Mouse (Mus musculus): ENCODE results near the gene Tomm20l. TPM values are rescaled to one million over a fixed set of nuclear protein-coding genes. Genes with fewer than 3 reads are reported as not detected.

Gene Tomm20l
- polyA plus RNA-seq, 1 experiment, result not detected

- Histone ChIP-seq H3K27me3 (ENCODE audit: control insufficient read depth, insufficient read depth, insufficient read length) (no peaks in the 10 kb centered on the region), H3K4me2 (ENCODE audit: low read depth) (no peak overlapping the region), H3K79me2 (ENCODE audit: control insufficient read depth, insufficient read depth) (no peaks in the 10 kb centered on the region), H3K36me3 (ENCODE audit: control insufficient read depth, insufficient read depth) (no peaks in the 10 kb centered on the region), H3ac (ENCODE audit: control insufficient read depth, insufficient read length) (no peak overlapping the region), H3K4me3 (no peak overlapping the region)
- no peak for TF ChIP-seq E2F4 (IDR thresholded peaks at IDR 0.05; ENCODE audit: insufficient read depth)
- TF ChIP-seq MAX (IDR thresholded peaks at IDR 0.05; ENCODE audit: low read depth), result no peak
- TF ChIP-seq TCF12 (IDR thresholded peaks at IDR 0.05; ENCODE audit: insufficient read depth, poor library complexity, severe bottlenecking), result no peak
- no peak for TF ChIP-seq MYOG (IDR thresholded peaks at IDR 0.05; ENCODE audit: control insufficient read depth in 1 of 3, insufficient read depth in 1 of 3, insufficient read length in 2 of 3, low read depth in 2 of 3)
- no peak for TF ChIP-seq TCF3 (IDR thresholded peaks at IDR 0.05; ENCODE audit: insufficient read length, low read depth)
- no peak for TF ChIP-seq POLR2AphosphoS2 (IDR thresholded peaks at IDR 0.05; ENCODE audit: insufficient read length, low read depth)
- no peak for TF ChIP-seq SRF (IDR thresholded peaks at IDR 0.05; ENCODE audit: control insufficient read depth, insufficient read length, low read depth)
- no peak for TF ChIP-seq MYOD1 (IDR thresholded peaks at IDR 0.05; ENCODE audit: control insufficient read depth in 1 of 3, insufficient read length in 2 of 3, low read depth in 2 of 3)
- no peak for TF ChIP-seq POLR2A (IDR thresholded peaks at IDR 0.05; ENCODE audit: insufficient read length, low read depth)
- TF ChIP-seq REST (IDR thresholded peaks at IDR 0.05; ENCODE audit: insufficient read depth, insufficient read length), result no peak
- TF ChIP-seq CEBPB (IDR thresholded peaks at IDR 0.05; ENCODE audit: insufficient read depth, poor library complexity, severe bottlenecking), result no peak
- TF ChIP-seq USF1 (IDR thresholded peaks at IDR 0.05; ENCODE audit: low read depth), result no peak
These were observed 3.9 kb upstream of the Tomm20l start for GRCm38 (mm10) chr12:71107216-71107771.

DNA sequence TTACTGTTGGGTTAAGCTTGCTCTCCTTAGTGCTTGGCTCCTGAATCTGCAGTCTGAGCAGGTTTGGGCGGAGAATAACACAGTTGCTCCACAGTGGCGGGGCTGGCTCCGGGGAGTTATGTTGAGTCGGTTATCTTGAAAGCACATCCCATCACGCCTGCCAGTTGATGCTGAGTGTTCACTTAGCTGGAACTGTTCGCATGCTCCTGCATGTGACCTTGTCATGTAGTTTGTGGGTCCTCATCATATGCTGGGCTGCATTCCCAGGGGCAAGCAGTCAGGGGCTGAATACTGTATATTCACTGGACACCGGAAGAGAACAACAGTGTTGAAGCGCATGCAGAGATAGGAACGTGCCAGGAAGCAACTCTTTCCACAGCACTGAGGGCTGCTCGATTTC is 1.8 kb downstream of the Tomm20l start:
- Histone ChIP-seq H3K4me2 (ENCODE audit: low read depth) (no peak overlapping the region), H3K36me3 (ENCODE audit: control insufficient read depth, insufficient read depth) (no peaks in the 10 kb centered on the region), H3K4me3 (no peak overlapping the region), H3ac (ENCODE audit: control insufficient read depth, insufficient read length) (no peak overlapping the region), H3K79me2 (ENCODE audit: control insufficient read depth, insufficient read depth) (no peaks in the 10 kb centered on the region), H3K27me3 (ENCODE audit: control insufficient read depth, insufficient read depth, insufficient read length) (no peaks in the 10 kb centered on the region)
- TF ChIP-seq USF1 (IDR thresholded peaks at IDR 0.05; ENCODE audit: low read depth), result no peak
- TF ChIP-seq CEBPB (IDR thresholded peaks at IDR 0.05; ENCODE audit: insufficient read depth, poor library complexity, severe bottlenecking), result no peak
- no peak for TF ChIP-seq MYOD1 (IDR thresholded peaks at IDR 0.05; ENCODE audit: control insufficient read depth in 1 of 3, insufficient read length in 2 of 3, low read depth in 2 of 3)
- no peak for TF ChIP-seq TCF12 (IDR thresholded peaks at IDR 0.05; ENCODE audit: insufficient read depth, poor library complexity, severe bottlenecking)
- TF ChIP-seq POLR2A (IDR thresholded peaks at IDR 0.05; ENCODE audit: insufficient read length, low read depth), result no peak
- no peak for TF ChIP-seq MYOG (IDR thresholded peaks at IDR 0.05; ENCODE audit: control insufficient read depth in 1 of 3, insufficient read depth in 1 of 3, insufficient read length in 2 of 3, low read depth in 2 of 3)

- Histone ChIP-seq H3K36me3 (ENCODE audit: control insufficient read depth, insufficient read depth) (no peaks in the 10 kb centered on the region), H3K4me2 (ENCODE audit: low read depth) (no peak overlapping the region), H3K27me3 (ENCODE audit: control insufficient read depth, insufficient read depth, insufficient read length) (no peaks in the 10 kb centered on the region), H3K79me2 (ENCODE audit: control insufficient read depth, insufficient read depth) (no peaks in the 10 kb centered on the region), H3K4me3 (no peak overlapping the region), H3ac (ENCODE audit: control insufficient read depth, insufficient read length) (no peak overlapping the region)
- TF ChIP-seq SRF (IDR thresholded peaks at IDR 0.05; ENCODE audit: control insufficient read depth, insufficient read length, low read depth) (no peak), E2F4 (IDR thresholded peaks at IDR 0.05; ENCODE audit: insufficient read depth) (no peak), MYOD1 (IDR thresholded peaks at IDR 0.05; ENCODE audit: control insufficient read depth in 1 of 3, insufficient read length in 2 of 3, low read depth in 2 of 3) (no peak), TCF3 (IDR thresholded peaks at IDR 0.05; ENCODE audit: insufficient read length, low read depth) (no peak), POLR2AphosphoS2 (IDR thresholded peaks at IDR 0.05; ENCODE audit: insufficient read length, low read depth) (no peak), REST (IDR thresholded peaks at IDR 0.05; ENCODE audit: insufficient read depth, insufficient read length) (no peak)
These were observed 2.6 kb downstream of the Tomm20l start for GRCm38 (mm10) chr12:71113675-71114288.

- Histone ChIP-seq H3ac (ENCODE audit: control insufficient read depth, insufficient read length) (no peak overlapping the region), H3K4me2 (ENCODE audit: low read depth) (no peak overlapping the region), H3K27me3 (ENCODE audit: control insufficient read depth, insufficient read depth, insufficient read length) (no peaks in the 10 kb centered on the region), H3K36me3 (ENCODE audit: control insufficient read depth, insufficient read depth) (no peaks in the 10 kb centered on the region), H3K79me2 (ENCODE audit: control insufficient read depth, insufficient read depth) (no peaks in the 10 kb centered on the region), H3K4me3 (no peak overlapping the region)
- TF ChIP-seq TCF3 (IDR thresholded peaks at IDR 0.05; ENCODE audit: insufficient read length, low read depth) (no peak), E2F4 (IDR thresholded peaks at IDR 0.05; ENCODE audit: insufficient read depth) (no peak), TCF12 (IDR thresholded peaks at IDR 0.05; ENCODE audit: insufficient read depth, poor library complexity, severe bottlenecking) (no peak), SRF (IDR thresholded peaks at IDR 0.05; ENCODE audit: control insufficient read depth, insufficient read length, low read depth) (no peak), CEBPB (IDR thresholded peaks at IDR 0.05; ENCODE audit: insufficient read depth, poor library complexity, severe bottlenecking) (no peak), MAX (IDR thresholded peaks at IDR 0.05; ENCODE audit: low read depth) (no peak), POLR2A (IDR thresholded peaks at IDR 0.05; ENCODE audit: insufficient read length, low read depth) (no peak), POLR2AphosphoS2 (IDR thresholded peaks at IDR 0.05; ENCODE audit: insufficient read length, low read depth) (no peak), USF1 (IDR thresholded peaks at IDR 0.05; ENCODE audit: low read depth) (no peak), REST (IDR thresholded peaks at IDR 0.05; ENCODE audit: insufficient read depth, insufficient read length) (no peak), MYOG (IDR thresholded peaks at IDR 0.05; ENCODE audit: control insufficient read depth in 1 of 3, insufficient read depth in 1 of 3, insufficient read length in 2 of 3, low read depth in 2 of 3) (no peak), MYOD1 (IDR thresholded peaks at IDR 0.05; ENCODE audit: control insufficient read depth in 1 of 3, insufficient read length in 2 of 3, low read depth in 2 of 3) (no peak)
These were observed 5.2 kb downstream of the Tomm20l start for GRCm38 (mm10) chr12:71116411-71116810.
